Mouse (Mus musculus) hindlimb bud, embryonic 11.5 days (tissue): ENCODE data around the gene Gm17662.

Experiments
- DNase-seq: peaks from one replicate; pipeline ENCODE4 v3.0.0-alpha.2; 2012; ENCODE audit warnings: low read depth, low spot score; ENCODE audit errors: extremely low spot score

Gm17662 gene

DNA sequence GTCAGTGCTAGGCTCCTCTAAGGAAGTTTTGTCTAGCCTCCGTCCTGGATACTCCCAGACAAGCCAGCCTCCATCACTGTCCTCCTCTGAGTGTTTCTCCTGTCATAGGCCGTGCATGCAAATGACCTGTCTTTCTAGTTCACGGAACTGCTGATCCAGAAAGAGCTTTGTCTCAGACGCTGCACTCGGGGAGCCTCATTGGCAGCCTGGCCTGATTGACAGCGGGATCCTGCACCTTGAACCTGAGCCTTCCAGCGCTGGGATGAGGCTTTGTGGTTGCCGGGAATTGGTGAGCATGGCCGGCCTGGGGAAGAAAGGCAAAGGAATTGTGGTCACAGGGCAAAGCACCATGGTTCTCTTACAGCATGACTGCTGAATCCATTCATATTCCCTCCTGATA lies 30.4 kb downstream of the Gm17662 start:
- no peak for DNase-seq

DNA sequence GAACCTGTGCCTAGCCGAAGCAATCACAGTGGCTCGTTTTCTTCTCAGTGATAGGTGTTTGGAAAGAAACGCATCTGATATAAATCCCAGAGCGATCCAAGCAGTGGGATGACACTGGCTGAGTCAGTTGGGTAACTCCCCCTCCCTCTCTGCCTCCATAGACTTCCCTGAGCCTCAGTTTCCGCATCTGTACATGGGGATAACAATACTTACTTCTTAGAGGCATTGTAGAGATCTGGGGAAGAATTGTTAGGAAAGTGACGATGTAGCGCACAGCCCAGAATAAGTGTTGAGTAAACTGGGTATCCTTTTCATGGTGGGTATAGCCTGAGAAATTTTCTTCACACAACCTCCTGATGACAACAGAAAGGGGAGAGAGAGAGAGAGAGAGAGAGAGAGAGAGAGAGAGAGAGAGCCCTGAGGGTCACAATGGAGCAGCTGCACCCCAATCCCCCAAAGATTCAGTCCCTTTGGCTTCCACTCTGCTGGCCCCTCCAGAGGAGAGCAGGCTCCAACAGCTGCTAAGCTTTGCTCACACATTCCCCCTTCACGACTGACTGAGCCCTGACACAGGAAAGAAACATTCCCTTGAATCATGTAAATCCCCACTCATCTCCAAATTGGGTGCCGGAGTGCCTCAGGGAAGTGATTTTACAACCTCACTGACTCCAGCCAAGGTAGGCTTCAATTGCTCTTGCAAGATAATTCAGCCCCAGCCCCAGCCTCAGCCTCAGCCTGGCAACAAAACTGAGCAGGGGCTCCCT lies 31.6 kb downstream of the Gm17662 start:
- DNase-seq: no peak

DNA sequence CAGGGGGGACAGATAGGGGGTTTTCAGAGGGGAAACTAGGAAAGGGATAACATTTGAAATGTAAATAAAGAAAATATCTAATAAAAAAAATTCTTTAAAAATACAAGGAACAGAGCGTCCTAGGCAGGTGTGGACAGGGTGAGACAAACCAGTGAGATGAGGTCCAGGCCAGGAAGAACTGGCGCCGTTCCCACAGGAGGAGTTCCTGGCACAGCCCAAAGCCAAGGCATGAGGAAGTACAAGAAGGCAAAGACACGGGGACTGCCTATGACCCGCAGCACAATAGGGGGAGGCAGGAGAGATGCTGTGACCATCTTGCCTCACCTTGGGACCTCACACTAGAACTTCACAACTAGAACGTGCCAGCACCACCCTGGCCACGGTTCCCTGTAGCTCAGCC lies 34.6 kb downstream of the Gm17662 start:
- no peak for DNase-seq

GRCm38 (mm10) chr4:104893588-104893987 lies 36.5 kb downstream of the Gm17662 start:
- no peak for DNase-seq

GRCm38 (mm10) chr4:104894004-104894734 lies 37.0 kb downstream of the Gm17662 start:
- peak; percentile 30 for DNase-seq

DNA sequence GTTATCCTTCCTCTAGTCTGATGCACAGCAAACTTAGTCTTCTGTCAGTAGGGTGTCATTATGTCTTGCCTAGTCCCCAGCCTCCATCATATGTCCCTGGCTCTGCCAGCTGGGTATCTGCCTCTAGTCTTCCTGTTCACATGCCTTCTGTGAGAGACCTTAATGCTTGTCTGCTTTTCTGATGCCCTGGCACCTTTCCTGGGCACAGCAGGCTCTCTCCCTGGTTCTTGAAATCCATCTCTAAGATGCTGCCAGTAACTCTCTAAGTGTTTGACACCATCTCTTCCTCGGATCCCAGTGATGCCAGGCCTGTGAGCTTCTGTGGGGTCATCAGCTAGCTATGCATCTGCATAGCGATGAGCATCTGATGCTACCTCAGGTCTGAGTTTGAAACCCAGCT lies 45.7 kb downstream of the Gm17662 start:
- no peak for DNase-seq

GRCm38 (mm10) chr4:104905049-104905448 lies 47.9 kb downstream of the Gm17662 start:
- DNase-seq: no peak
